Mouse (Mus musculus) lung, postnatal 0 days (tissue): ENCODE results near the gene Agl.

Experiments
- CTCF ChIP-seq: IDR thresholded peaks from 2 replicates; pipeline ENCODE4 v1.5.1; 2016; ENCODE audit warnings: antibody characterized with exemption, mild to moderate bottlenecking
- EP300 ChIP-seq: IDR thresholded peaks from 2 replicates; pipeline ENCODE4 v1.6.1; 2016; ENCODE audit warnings: antibody characterized with exemption, mild to moderate bottlenecking, control low read depth

DNA sequence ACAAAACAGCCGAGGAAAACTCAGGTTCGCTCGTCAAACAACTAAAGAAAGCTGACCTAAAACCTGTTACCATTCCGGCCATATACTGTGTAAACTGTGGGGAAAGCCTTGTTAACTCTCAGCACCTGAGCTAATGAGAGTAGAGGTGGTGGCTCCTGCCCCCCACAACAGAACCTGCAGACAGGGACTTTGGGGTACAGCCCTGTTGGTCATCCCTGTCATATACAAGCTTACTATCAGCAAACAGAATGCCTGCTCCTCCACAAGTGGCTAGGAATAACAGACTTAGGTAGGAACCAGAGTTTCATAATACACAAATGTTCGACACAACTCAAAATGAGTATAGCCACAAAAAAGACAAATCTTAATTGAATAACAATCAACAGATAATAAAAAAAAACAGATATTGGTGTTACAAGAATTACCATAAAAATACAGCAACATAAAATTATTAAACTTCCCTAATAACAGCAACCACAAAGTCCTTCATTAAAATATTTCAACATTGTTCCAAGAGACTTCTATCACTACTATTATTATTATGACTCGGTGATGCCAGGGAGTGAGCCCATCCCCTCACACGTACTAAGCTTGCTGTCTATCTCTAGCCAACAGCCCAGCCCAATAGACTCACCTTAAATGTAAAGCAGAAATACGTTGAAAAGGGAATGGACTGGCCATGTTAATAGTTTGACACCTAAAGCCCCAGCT lies 112.9 kb downstream of the Agl start:
- TF ChIP-seq CTCF (no peak), EP300 (no peak)
